Mouse (Mus musculus): ENCODE measurements around the gene Camk1d.

The Camk1d gene

GRCm38 (mm10) chr2:5614896-5615295 lies 99.4 kb downstream of the Camk1d start:
- no peak for TF ChIP-seq GATA4 (IDR thresholded peaks at IDR 0.05; ENCODE audit: insufficient replicate concordance, low read length)

GRCm38 (mm10) chr2:5614308-5614705 lies 100.0 kb downstream of the Camk1d start:
- TF ChIP-seq GATA4 (IDR thresholded peaks at IDR 0.05; ENCODE audit: insufficient replicate concordance, low read length), result no peak

GRCm38 (mm10) chr2:5613651-5614307 lies 100.5 kb downstream of the Camk1d start:
- TF ChIP-seq GATA4 (IDR thresholded peaks at IDR 0.05; ENCODE audit: insufficient replicate concordance, low read length), result no peak

GRCm38 (mm10) chr2:5611601-5612000 lies 102.7 kb downstream of the Camk1d start:
- TF ChIP-seq GATA4 (IDR thresholded peaks at IDR 0.05; ENCODE audit: insufficient replicate concordance, low read length), result no peak

GRCm38 (mm10) chr2:5610521-5610920 lies 103.8 kb downstream of the Camk1d start:
- no peak for TF ChIP-seq GATA4 (IDR thresholded peaks at IDR 0.05; ENCODE audit: insufficient replicate concordance, low read length)

- TF ChIP-seq GATA4 (IDR thresholded peaks at IDR 0.05; ENCODE audit: insufficient replicate concordance, low read length), result no peak
Observed at GRCm38 (mm10) chr2:5607920-5608841, 106.1 kb downstream of the Camk1d start.

- TF ChIP-seq GATA4 (IDR thresholded peaks at IDR 0.05; ENCODE audit: insufficient replicate concordance, low read length), result no peak
Observed at GRCm38 (mm10) chr2:5605849-5606248, 108.5 kb downstream of the Camk1d start.

GRCm38 (mm10) chr2:5602044-5602443 lies 112.3 kb downstream of the Camk1d start:
- no peak for TF ChIP-seq GATA4 (IDR thresholded peaks at IDR 0.05; ENCODE audit: insufficient replicate concordance, low read length)

GRCm38 (mm10) chr2:5600183-5600962 lies 113.9 kb downstream of the Camk1d start:
- no peak for TF ChIP-seq GATA4 (IDR thresholded peaks at IDR 0.05; ENCODE audit: insufficient replicate concordance, low read length)

- TF ChIP-seq GATA4 (IDR thresholded peaks at IDR 0.05; ENCODE audit: insufficient replicate concordance, low read length), result no peak
Observed at GRCm38 (mm10) chr2:5599713-5600112, 114.6 kb downstream of the Camk1d start.

GRCm38 (mm10) chr2:5598533-5598932 lies 115.8 kb downstream of the Camk1d start:
- TF ChIP-seq GATA4 (IDR thresholded peaks at IDR 0.05; ENCODE audit: insufficient replicate concordance, low read length), result no peak

GRCm38 (mm10) chr2:5596882-5597281 lies 117.4 kb downstream of the Camk1d start:
- TF ChIP-seq GATA4 (IDR thresholded peaks at IDR 0.05; ENCODE audit: insufficient replicate concordance, low read length), result no peak

- TF ChIP-seq GATA4 (IDR thresholded peaks at IDR 0.05; ENCODE audit: insufficient replicate concordance, low read length), result no peak
Observed at GRCm38 (mm10) chr2:5595356-5596191, 118.7 kb downstream of the Camk1d start.

GRCm38 (mm10) chr2:5592461-5593136 lies 121.7 kb downstream of the Camk1d start:
- no peak for TF ChIP-seq GATA4 (IDR thresholded peaks at IDR 0.05; ENCODE audit: insufficient replicate concordance, low read length)
